Mouse (Mus musculus): Measurements from ENCODE around the gene Antxr1.
"Not testable (repeated sequence)": the region's sequence is repeated elsewhere in the genome, so short reads cannot be mapped to it uniquely, and the experiment has no call there.

The Antxr1 gene

DNA sequence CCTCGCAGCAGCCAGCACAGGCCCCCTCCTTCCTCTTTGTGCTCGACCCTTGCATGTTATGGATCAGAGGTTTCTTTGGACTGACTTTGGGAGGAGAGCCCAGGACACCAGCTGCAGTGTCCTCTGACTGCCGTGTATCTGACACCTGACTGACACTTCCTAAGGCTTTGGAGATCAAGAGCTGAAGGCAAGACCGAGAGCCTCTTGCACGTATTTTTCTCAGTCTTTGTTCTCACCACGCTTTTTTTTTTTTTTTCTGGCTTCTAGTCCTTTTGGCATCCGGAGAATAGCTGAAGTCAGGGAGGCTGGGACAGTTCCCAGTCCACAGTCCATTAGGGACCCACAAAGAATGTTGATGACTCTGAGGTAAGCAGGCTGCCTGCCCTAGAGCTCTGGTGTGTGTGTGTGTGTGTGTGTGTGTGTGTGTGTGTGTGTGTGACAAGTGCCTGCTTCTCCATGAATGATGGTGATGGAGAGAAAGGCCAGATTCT, 233.2 kb downstream of the Antxr1 start:
- DNase-seq (ENCODE audit: low spot score in 2 of 2): peak; percentile 36 to 45

DNA sequence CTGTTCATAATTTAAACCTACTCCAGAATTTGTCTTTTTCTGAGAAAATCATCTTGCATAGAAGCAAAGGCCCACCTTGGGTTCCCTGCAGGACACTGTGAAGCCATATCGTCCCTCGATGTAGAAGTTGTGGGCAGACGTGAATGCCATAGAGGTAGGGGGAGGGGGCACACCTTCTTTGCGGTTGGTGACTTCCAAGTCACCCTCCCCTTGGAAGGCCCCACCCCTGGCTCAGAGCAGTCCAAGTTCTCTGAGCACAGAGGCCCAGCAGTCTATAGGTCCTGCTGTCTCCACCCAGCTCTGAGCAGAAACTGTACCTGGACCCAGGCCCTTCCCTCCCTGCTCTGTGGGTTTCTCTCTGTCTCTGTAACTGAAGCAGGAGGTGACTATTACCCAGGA, 233.7 kb downstream of the Antxr1 start:
- no peak for DNase-seq (ENCODE audit: low spot score in 2 of 2)

DNA sequence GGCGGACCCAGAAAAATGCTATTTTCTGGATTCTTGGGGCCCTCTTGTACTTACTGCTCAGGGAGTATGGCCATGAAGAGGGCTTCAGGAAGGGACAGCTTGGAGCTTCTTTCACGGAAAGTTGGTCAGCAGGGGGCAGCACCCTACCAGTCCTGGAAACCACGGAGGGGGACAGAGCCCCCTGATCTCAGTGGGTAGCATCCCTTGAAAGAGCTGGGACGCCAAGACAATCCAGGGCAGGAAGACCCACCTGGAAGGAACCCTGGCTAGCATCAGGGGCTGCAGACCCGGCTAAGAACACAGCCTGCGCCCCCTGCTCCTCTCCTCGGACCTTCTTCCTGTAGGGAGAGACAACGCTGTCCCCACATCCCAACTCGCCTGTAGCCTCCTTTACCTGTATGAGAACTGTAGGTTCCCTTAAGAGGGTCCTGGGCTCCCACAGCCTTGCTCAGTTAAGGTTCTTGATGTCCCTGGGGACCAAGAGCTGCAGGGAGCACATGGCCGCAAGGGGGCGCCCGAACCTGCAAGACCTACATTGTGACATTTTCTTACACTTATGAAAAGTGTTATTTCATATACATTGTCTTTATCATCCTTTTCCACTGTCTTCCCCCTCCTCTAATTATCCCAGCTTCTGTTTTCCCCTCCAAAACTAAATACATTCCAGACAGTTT, 234.2 kb downstream of the Antxr1 start:
- DNase-seq (ENCODE audit: low spot score in 2 of 2): peak; percentile 87 to 94

DNA sequence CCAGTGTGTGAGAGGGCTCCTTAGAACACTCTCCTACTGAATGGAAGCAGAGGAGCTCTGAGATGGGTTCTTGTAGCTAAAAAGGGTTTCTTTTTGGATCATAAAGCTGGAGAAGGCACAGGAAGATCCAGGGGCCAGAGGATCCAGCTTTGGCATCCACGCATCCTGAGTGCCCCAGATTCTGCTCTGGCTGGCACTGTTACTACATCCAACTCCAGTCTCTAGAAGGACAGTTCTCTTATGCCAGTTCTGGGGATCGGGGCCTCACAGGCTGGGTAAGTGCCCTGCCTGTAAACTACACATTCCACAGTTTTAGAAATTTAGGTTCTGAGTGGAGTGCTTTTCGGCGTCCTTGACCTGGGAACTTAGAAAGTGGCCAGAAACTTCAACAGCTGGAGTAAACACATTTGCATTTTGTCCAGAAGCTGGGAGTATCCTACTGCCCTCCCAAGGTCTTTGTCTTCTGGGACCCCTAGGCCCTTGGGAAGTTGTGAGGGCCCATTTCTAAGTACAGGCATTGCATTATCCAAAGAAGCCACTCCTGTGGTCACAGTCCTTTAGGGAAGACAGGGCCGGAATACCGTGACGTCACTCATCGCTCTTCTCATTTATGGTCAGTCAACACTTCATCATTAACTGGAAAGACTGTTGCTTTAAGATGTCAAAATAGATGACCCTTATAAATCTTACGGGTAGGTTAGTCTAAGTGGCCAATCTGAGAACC, 235.2 kb downstream of the Antxr1 start:
- peak; percentile 34 to 53 for DNase-seq (ENCODE audit: low spot score in 2 of 2)

DNA sequence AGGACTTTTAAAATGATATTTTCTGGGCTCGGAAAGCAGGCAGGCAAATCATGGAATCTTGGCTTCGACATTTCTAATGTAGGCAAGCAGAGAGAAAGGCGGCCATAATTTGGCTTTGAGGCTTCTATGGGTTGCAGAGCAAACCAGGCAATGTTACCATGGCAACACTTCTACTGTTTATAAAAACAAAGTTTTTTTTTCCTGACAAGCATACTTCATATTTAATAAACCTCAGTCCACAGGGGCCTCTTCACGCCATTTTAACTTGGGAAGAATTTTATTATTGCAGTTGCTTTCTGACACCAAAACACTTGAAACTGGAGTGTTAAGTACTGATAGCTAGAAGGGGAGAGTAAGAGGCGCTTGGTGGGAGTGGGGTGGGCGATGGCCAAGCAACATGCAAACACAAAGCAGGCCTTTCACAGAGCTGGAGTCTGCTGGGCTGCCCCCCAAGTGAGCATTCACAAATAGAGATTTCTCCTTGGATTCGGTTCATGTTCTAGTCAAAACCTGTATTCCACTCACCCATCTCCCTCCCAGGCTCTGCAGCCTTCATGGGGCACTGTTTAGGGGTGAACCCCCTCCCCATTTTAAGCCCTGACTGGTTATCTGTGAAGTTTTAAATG, 235.8 kb downstream of the Antxr1 start:
- DNase-seq (ENCODE audit: low spot score in 2 of 2): peak; percentile 67 to 75

DNA sequence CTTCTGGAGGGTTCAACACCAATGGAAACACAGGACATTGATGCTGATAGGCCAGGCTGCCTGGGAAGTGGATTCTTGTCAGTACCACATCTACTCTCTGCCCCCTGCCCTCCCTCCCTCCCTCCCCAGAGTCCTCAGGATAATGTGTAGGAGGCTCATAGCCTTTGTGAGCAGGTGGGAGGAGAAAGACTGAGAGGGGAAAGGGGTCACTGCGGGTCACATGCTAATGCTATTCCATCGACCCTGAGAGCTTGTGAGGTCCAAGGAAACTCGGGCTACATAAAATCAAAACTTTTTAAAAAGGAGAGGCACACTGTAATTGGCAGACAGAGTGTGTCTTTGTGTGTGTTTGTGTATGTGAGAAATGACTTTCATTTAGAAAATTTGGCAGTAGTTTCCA, 236.4 kb downstream of the Antxr1 start:
- peak in 1 of 2 experiments; percentile 19 for DNase-seq (ENCODE audit: low spot score in 2 of 2)

DNA sequence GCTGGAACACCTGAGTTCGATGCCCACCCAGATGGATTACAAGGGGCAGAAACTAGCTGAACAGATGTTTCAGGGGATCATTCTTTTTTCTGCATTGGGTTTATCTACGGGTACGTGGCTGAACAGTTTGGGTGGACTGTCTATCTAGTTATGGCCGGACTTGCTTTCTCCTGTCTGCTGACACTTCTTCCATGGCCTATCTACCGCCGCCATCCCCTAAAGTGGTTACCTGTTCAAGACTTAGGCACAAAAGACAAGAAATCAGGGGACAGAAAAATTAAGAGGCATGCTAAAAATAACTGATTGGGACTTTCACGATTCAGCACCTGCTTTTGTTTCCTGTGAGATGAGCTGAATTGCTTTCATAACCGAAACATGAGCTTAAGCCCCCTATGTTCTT, 242.0 kb downstream of the Antxr1 start:
- DNase-seq (ENCODE audit: low spot score in 2 of 2): not testable (repeated sequence)

DNA sequence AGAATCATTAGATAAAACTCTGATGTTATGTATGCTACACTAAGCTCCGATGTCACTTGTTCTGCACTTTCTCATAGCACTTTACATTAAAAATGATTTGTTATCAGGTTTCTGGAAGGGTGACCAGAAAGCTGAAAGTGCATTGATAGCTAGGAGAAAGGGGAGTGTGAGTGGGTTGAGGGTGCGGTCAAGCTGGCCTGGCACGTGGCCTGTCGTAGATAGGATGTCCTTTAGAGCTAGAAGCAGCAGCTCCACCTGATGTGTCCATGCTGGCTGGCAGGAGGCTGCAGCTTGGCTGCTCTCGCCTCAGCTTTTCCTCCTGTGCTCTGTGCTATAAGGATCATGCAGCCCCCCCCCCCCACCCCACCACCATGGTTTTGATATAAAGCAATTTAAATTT, 243.1 kb downstream of the Antxr1 start:
- no peak for DNase-seq (ENCODE audit: low spot score in 2 of 2)

DNA sequence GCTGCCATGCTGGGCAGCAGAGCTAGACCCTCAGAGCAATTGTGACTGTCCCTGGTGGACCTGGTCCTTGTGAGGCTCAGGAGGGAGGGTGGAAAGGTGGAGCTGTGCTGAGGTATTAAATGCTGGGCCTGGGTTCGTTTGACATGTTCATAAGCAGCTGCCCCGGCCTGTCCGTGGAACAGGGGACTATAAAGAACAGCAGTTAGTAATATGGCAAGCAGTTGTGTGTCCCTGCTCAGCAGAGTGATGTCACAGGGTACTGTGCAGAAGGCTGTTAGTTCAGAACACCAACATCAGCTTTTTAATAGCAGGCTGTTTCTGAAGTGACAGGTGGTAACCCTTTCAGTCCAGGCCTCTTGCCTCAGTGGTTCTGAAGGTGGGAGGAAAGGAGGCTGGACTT, 244.7 kb downstream of the Antxr1 start:
- DNase-seq (ENCODE audit: low spot score in 2 of 2): peak in 1 of 2 experiments; percentile 15

DNA sequence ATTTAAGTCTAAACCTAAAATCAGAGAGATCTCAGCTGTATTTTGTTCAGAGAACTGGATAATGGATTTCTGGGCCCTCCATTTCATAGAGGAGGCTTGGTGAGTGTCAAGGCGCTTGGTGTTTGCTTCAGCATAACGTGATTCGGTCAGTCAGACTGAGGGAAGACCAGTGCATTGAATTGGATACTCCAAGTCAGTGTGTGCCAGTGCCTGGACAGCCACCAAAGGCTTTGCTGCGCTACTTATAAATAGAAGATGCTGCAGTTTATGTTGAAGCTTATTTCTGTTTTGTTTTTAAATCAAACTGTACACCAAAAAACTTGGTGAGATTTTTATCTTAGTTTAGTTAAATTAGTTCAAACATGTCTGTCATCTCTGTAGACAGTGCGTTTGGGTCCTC, 247.3 kb downstream of the Antxr1 start:
- DNase-seq (ENCODE audit: low spot score in 2 of 2): peak in 1 of 2 experiments; percentile 9

DNA sequence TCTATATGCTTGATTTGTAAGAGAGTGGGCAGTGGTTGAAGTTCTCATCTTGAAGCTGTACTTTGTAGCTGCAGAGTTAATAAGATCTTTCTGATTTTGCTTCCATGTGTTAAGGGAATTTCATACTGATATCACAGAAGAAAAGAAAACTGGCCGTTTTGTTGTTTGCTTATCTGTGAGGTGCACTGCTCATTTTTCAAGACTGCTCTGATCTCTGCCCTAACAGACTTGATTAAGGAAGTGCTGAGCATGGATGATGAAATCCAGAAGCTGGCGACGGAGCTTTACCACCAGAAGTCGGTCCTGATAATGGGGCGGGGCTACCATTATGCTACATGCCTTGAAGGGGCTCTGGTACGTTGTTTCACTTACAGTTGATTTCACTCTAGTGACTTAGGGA, 250.6 kb downstream of the Antxr1 start:
- peak in 1 of 2 experiments; percentile 14 for DNase-seq (ENCODE audit: low spot score in 2 of 2)

All from right cerebral cortex, postnatal 10 days (tissue).